8 mouse cellular contexts compared by ENCODE assay signal in the genomic region with DNA sequence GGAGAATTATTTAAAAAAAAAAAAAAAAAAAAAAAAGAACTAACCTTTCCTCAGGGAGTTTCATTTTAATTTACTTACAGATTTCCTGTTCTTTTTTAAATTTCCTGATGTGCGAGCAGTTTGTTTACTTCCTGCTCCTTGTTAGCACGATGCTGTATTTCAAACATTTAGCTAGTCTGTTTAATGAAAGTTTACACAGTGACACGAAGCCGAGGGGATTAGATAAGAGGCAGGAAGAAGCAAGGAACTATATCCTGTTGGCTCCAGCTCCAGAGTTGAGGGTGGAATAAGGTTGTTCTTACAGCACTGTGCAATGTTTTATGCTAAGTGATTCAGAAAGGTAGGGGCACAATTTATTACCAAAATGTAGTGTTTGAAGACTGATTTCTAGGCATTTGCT. TPM values are rescaled to one million over a fixed set of nuclear protein-coding genes. Genes with fewer than 3 reads are reported as not detected.
A peak's percentile ranks its signal among the peaks of the same experiment; 100 is the strongest.
DNase-seq lines count a peak whose midpoint lies in the region; ATAC-seq lines count a peak whose summit lies in the region.

No protein-coding gene starts in this region.

- no peak overlapping the region; the same call in 1 of the 2 replicates for H3K27ac ChIP-seq in kidney, embryonic 14.5 days (ENCODE audit: low read depth, low read length)
- H3K27ac ChIP-seq in macrophage, result no peak overlapping the region

- no peak for ATAC-seq in kidney, embryonic 14.5 days (ENCODE audit: low FRiP score, low TSS enrichment)

- H3K9me3 ChIP-seq in kidney, embryonic 14.5 days (ENCODE audit: control insufficient read depth, low read length), result no peaks in the 10 kb centered on the region

- H3K4me3 ChIP-seq in kidney, embryonic 14.5 days (ENCODE audit: low read length), result peak overlapping the region; percentile 69
- H3K4me3 ChIP-seq in macrophage (ENCODE audit: inconsistent target), result peak overlapping the region; percentile 76

- peak overlapping the region; percentile 80; the same call in 1 of the 2 replicates for H3K9ac ChIP-seq in kidney, embryonic 14.5 days (ENCODE audit: low read depth, low read length)

- DNase-seq in kidney, adult 18-20 months, result no peak
- peak; percentile 17 for DNase-seq in embryo, embryonic 10.5 days (ENCODE audit: low spot score)
- DNase-seq in induced T-regulatory cell, adult 2 months (ENCODE audit: low read depth), result peak; percentile 36
- no peak for DNase-seq in cerebellum, adult 9-11 months
- no peak for DNase-seq in frontal cortex, postnatal 25 days (ENCODE audit: low spot score in 2 of 2)
- DNase-seq in natural killer cell, adult 2 months (ENCODE audit: low spot score in 2 of 2), result no peak

- no peaks in the 10 kb centered on the region; the same call in 1 of the 2 replicates for H3K79me2 ChIP-seq in macrophage (ENCODE audit: inconsistent target)

- H3K4me1 ChIP-seq in kidney, embryonic 14.5 days (ENCODE audit: control insufficient read depth, insufficient read depth, low read length), result no peaks in the 10 kb centered on the region

- 7% methylated on average over 4 of the region's 4 CpGs for WGBS in kidney, embryonic 14.5 days
- 2% methylated on average over 4 of the region's 4 CpGs for WGBS in macrophage (ENCODE audit: missing documents)

- peaks cover 13% of the 10 kb centered on the region; the same call in 1 of the 2 replicates for H3K36me3 ChIP-seq in kidney, embryonic 14.5 days (ENCODE audit: control insufficient read depth, insufficient read depth, low read length)
- peaks cover 19% of the 10 kb centered on the region for H3K36me3 ChIP-seq in macrophage (ENCODE audit: inconsistent target)

- H3K27me3 ChIP-seq in kidney, embryonic 14.5 days (ENCODE audit: control insufficient read depth, insufficient read depth, low read length), result no peaks in the 10 kb centered on the region

- H3K4me2 ChIP-seq in kidney, embryonic 14.5 days (replicated peaks; ENCODE audit: low read depth, low read length), result peak overlapping the region; percentile 46

RNA-seq across cellular contexts. Expression of gene Gcc2, which starts 0.7 kb away (rescaled TPM):
- 52.2 and 62.0 TPM in 2 replicates for polyA plus RNA-seq in kidney, embryonic 14.5 days (2014; fragmentation: Nextera tagmentation; extraction: Ambion mirVana)
- 10 to 100 TPM; 15.0 to 91.7 (median 66.8) TPM for total RNA-seq in macrophage (2018; cell fraction: chromatin; rRNA removed)
- 10 to 100 TPM; 16.1 to 30.0 (median 23.6) TPM for total RNA-seq in macrophage (2018; cell fraction: cytosol; rRNA removed)
- total RNA-seq in macrophage (2018; cell fraction: nucleus; rRNA removed), result 10 to 100 TPM; 14.3 to 60.6 (median 36.3) TPM
- polyA plus RNA-seq in macrophage (2018), result 18.5 to 28.5 TPM (median 19.9 TPM) in 3 replicates

RNA-seq across cellular contexts. Expression of gene Gm4981, which starts 19.5 kb away (rescaled TPM):
- polyA plus RNA-seq in kidney, embryonic 14.5 days (2014; fragmentation: Nextera tagmentation; extraction: Ambion mirVana), result not detected in 2 replicates
- total RNA-seq in macrophage (2018; cell fraction: chromatin; rRNA removed), result not detected
- not detected for total RNA-seq in macrophage (2018; cell fraction: cytosol; rRNA removed)
- total RNA-seq in macrophage (2018; cell fraction: nucleus; rRNA removed), result not detected
- polyA plus RNA-seq in macrophage (2018), result not detected in 3 replicates

RNA-seq across cellular contexts. Expression of gene Duxf3, which starts 23.5 kb away (rescaled TPM):
- not detected in 2 replicates for polyA plus RNA-seq in kidney, embryonic 14.5 days (2014; fragmentation: Nextera tagmentation; extraction: Ambion mirVana)
- not detected for total RNA-seq in macrophage (2018; cell fraction: chromatin; rRNA removed)
- total RNA-seq in macrophage (2018; cell fraction: cytosol; rRNA removed), result not detected
- not detected for total RNA-seq in macrophage (2018; cell fraction: nucleus; rRNA removed)
- polyA plus RNA-seq in macrophage (2018), result not detected in 3 replicates

RNA-seq across cellular contexts. Expression of gene AW822073, which starts 31.2 kb away (rescaled TPM):
- polyA plus RNA-seq in kidney, embryonic 14.5 days (2014; fragmentation: Nextera tagmentation; extraction: Ambion mirVana), result not detected in 2 replicates
- total RNA-seq in macrophage (2018; cell fraction: chromatin; rRNA removed), result not detected
- total RNA-seq in macrophage (2018; cell fraction: cytosol; rRNA removed), result not detected
- not detected for total RNA-seq in macrophage (2018; cell fraction: nucleus; rRNA removed)
- not detected in 3 replicates for polyA plus RNA-seq in macrophage (2018)

Comparison
In these comparisons a context has a peak if more than half of its experiments do, and no peak if none do; other contexts are left out.
1. DNase-seq: peak in embryo, embryonic 10.5 days (single experiment) and induced T-regulatory cell, adult 2 months (single experiment); none in kidney, adult 18-20 months (single experiment), cerebellum, adult 9-11 months (single experiment), frontal cortex, postnatal 25 days (0 of 2) and natural killer cell, adult 2 months (0 of 2).